Mouse (Mus musculus): ENCODE data around the gene Brap.

DNA sequence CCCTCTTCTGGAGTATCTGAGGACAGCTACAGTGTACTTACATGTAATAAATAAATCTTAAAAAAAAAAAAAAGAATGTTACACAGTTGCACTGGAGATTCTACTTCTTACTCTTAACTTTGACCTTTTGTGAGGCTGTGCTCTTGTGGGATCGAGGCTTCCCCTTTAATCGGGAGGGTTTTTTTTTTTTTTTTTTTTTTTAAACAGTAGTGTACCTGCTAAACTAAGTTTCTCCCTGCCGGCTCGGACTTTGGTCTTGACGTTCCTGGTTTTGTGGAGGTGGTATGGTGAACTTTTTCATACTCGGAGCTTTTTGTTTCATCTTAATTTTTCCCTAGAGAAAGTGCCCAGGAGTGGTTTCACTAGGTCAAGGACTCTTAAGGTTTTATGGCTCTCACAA lies 54.6 kb downstream of the Brap start:
- TF ChIP-seq POLR2A (IDR thresholded peaks at IDR 0.05; ENCODE audit: extremely low read depth, insufficient read depth, low read length), result no peak
- no peak for TF ChIP-seq CTCF (IDR thresholded peaks at IDR 0.05; ENCODE audit: extremely low read depth, insufficient read depth, low read length)

Data from cortical plate, adult 2 months (tissue).